Mouse (Mus musculus) gastrocnemius, adult 2 months (tissue): ENCODE measurements at regions not wholly inside any gene's neighbourhood (a gene's known extent, or its start where the extent isn't known, plus 50 kb on each side); places are given as distances from the start of the nearest gene placed in this dataset.

Source experiments
- DNase-seq: peaks from one replicate; pipeline ENCODE4 v3.0.0; 2022
- H3K27ac ChIP-seq: fragments of 200-600 bp; 2 replicates; pipeline ENCODE4 v1.8.1; 2022; ENCODE audit warnings: mild to moderate bottlenecking
- H3K4me3 ChIP-seq: fragments of 200-600 bp; 2 replicates; pipeline ENCODE4 v1.8.1; 2022; ENCODE audit warnings: mild to moderate bottlenecking, moderate library complexity
- CTCF ChIP-seq: fragments of 200-600 bp; IDR thresholded peaks from 2 replicates; pipeline ENCODE4 v1.8.1; 2022; ENCODE audit warnings: antibody characterized with exemption, mild to moderate bottlenecking, moderate library complexity
- intact Hi-C: fragments of 180-260 bp; cut with DNase I; formaldehyde crosslinking; loops from one replicate; pipeline ENCODE4 v1.15.1; 2025

GRCm38 (mm10) chr10:45763160-45763955 is 185.7 kb downstream of the Hace1 start:
- Histone ChIP-seq H3K4me3 (no peak overlapping the region), H3K27ac (no peak overlapping the region)
- no peak for DNase-seq
- intact Hi-C loops = no loop called here
- no peak for TF ChIP-seq CTCF

GRCm38 (mm10) chr10:45779720-45780119 is 202.1 kb downstream of the Hace1 start:
- H3K4me3 ChIP-seq = no peak overlapping the region
- no peak overlapping the region for H3K27ac ChIP-seq
- intact Hi-C loops = no loop called here
- no peak for TF ChIP-seq CTCF
- DNase-seq = no peak

- TF ChIP-seq CTCF = no peak
- no peak overlapping the region for H3K4me3 ChIP-seq
- DNase-seq = no peak
- H3K27ac ChIP-seq = no peak overlapping the region
- intact Hi-C loops = no loop called here
Observed at GRCm38 (mm10) chr10:45783026-45783425, 205.4 kb downstream of the Hace1 start.

- Histone ChIP-seq H3K4me3 (no peak overlapping the region), H3K27ac (no peak overlapping the region)
- TF ChIP-seq CTCF = no peak
- intact Hi-C loops = no loop called here
- DNase-seq = no peak
Observed at GRCm38 (mm10) chr10:45783461-45784149, 206.0 kb downstream of the Hace1 start.

GRCm38 (mm10) chr10:45784150-45784479 is 206.5 kb downstream of the Hace1 start:
- H3K4me3 ChIP-seq = no peak overlapping the region
- TF ChIP-seq CTCF = no peak
- H3K27ac ChIP-seq = no peak overlapping the region
- intact Hi-C loops = no loop called here
- no peak for DNase-seq

GRCm38 (mm10) chr10:45784575-45784974 is 206.9 kb downstream of the Hace1 start:
- no peak for DNase-seq
- no peak for TF ChIP-seq CTCF
- Histone ChIP-seq H3K27ac (no peak overlapping the region), H3K4me3 (no peak overlapping the region)
- intact Hi-C loops = no loop called here

- no peak overlapping the region for H3K4me3 ChIP-seq
- H3K27ac ChIP-seq = no peak overlapping the region
- intact Hi-C loops = no loop called here
- TF ChIP-seq CTCF = no peak
- no peak for DNase-seq
Observed at GRCm38 (mm10) chr10:45788356-45788755, 210.7 kb downstream of the Hace1 start.

GRCm38 (mm10) chr10:45795582-45795981 is 218.0 kb downstream of the Hace1 start:
- intact Hi-C loops = no loop called here

GRCm38 (mm10) chr10:45800070-45800851 is 222.6 kb downstream of the Hace1 start:
- Histone ChIP-seq H3K27ac (no peak overlapping the region), H3K4me3 (no peak overlapping the region)
- peak; percentile 75 for TF ChIP-seq CTCF
- intact Hi-C loops = loop anchor here (2.0 kb wide), 1 partner anchor 123 kb away; no protein-coding TSS in a partner anchor
- DNase-seq = peak; percentile 53

More at GRCm38 (mm10) chr10:45795582-45795981, 218.0 kb downstream of the Hace1 start:
- Histone ChIP-seq H3K27ac (no peak overlapping the region), H3K4me3 (no peak overlapping the region)
- TF ChIP-seq CTCF = no peak
- DNase-seq = no peak

- no peak overlapping the region for H3K27ac ChIP-seq
- intact Hi-C loops = loop anchor here (2.0 kb wide), 1 partner anchor 125 kb away; no protein-coding TSS in a partner anchor
- no peak for DNase-seq
- TF ChIP-seq CTCF = no peak
- H3K4me3 ChIP-seq = no peak overlapping the region
Observed at GRCm38 (mm10) chr10:45801463-45801862, 223.8 kb downstream of the Hace1 start.

- intact Hi-C loops = no loop called here
- TF ChIP-seq CTCF = no peak
- Histone ChIP-seq H3K4me3 (no peak overlapping the region), H3K27ac (no peak overlapping the region)
- no peak for DNase-seq
Observed at GRCm38 (mm10) chr10:45806984-45807827, 229.6 kb downstream of the Hace1 start.

GRCm38 (mm10) chr10:45811882-45812281 is 234.3 kb downstream of the Hace1 start:
- peak; percentile 27 for DNase-seq
- intact Hi-C loops = no loop called here
- Histone ChIP-seq H3K27ac (no peak overlapping the region), H3K4me3 (no peak overlapping the region)
- TF ChIP-seq CTCF = peak; percentile 57
